Mouse (Mus musculus) cerebellum, postnatal 4 days (tissue): ENCODE measurements around the gene Card11.

ENCODE experiments used
- DNase-seq, 2 experiments: peaks; one replicate each; pipeline ENCODE4 v3.0.0; 2022; ENCODE audit warnings: low spot score in 2 of 2, mixed read lengths in 1 of 2

Card11 gene

GRCm38 (mm10) chr5:141000349-141000748 is at the start of gene Card11:
TSS of gene Card11 (minus strand) at chr5:141000582.
- DNase-seq = no peak

GRCm38 (mm10) chr5:141047651-141048218 is 47.4 kb upstream of the Card11 start:
- DNase-seq = no peak

GRCm38 (mm10) chr5:141044976-141045375 is 44.6 kb upstream of the Card11 start:
- DNase-seq = no peak

- DNase-seq = no peak
Observed at GRCm38 (mm10) chr5:141043654-141044447, 43.5 kb upstream of the Card11 start.

- no peak for DNase-seq
Observed at GRCm38 (mm10) chr5:141042406-141042805, 42.0 kb upstream of the Card11 start.

- DNase-seq = no peak
Observed at GRCm38 (mm10) chr5:141040846-141041245, 40.5 kb upstream of the Card11 start.

GRCm38 (mm10) chr5:141038342-141038741 is 38.0 kb upstream of the Card11 start:
- no peak for DNase-seq

GRCm38 (mm10) chr5:141035346-141035745 is 35.0 kb upstream of the Card11 start:
- DNase-seq = peak in 1 of 2 experiments; percentile 10

- no peak for DNase-seq
Observed at GRCm38 (mm10) chr5:141034301-141034700, 33.9 kb upstream of the Card11 start.

- no peak for DNase-seq
Observed at GRCm38 (mm10) chr5:141033001-141033400, 32.6 kb upstream of the Card11 start.

GRCm38 (mm10) chr5:141029364-141029763 is 29.0 kb upstream of the Card11 start:
- no peak for DNase-seq

- DNase-seq = no peak
Observed at GRCm38 (mm10) chr5:141025635-141026034, 25.3 kb upstream of the Card11 start.

GRCm38 (mm10) chr5:141024435-141024834 is 24.1 kb upstream of the Card11 start:
- no peak for DNase-seq

GRCm38 (mm10) chr5:141017927-141018700 is 17.7 kb upstream of the Card11 start:
- DNase-seq = no peak

- DNase-seq = no peak
Observed at GRCm38 (mm10) chr5:141016082-141016481, 15.7 kb upstream of the Card11 start.

- no peak for DNase-seq
Observed at GRCm38 (mm10) chr5:141014216-141014615, 13.8 kb upstream of the Card11 start.

GRCm38 (mm10) chr5:141013465-141013864 is 13.1 kb upstream of the Card11 start:
- DNase-seq = no peak

- no peak for DNase-seq
Observed at GRCm38 (mm10) chr5:141005491-141005890, 5.1 kb upstream of the Card11 start.

- DNase-seq = no peak
Observed at GRCm38 (mm10) chr5:141004078-141004763, 3.8 kb upstream of the Card11 start.

GRCm38 (mm10) chr5:140999178-140999672 is 1.2 kb downstream of the Card11 start:
- DNase-seq = no peak

GRCm38 (mm10) chr5:140997767-140998166 is 2.6 kb downstream of the Card11 start:
- DNase-seq = peak in 1 of 2 experiments; percentile 4
